8 mouse cellular contexts compared by ENCODE assay signal in genomic region chr2:157078793-157079700, GRCm38 (mm10). TPM values are rescaled to one million over a fixed set of nuclear protein-coding genes. Genes with fewer than 3 reads are reported as not detected.
DNase-seq lines count a peak whose midpoint lies in the region; ATAC-seq lines count a peak whose summit lies in the region.

Soga1 (minus strand) TSS chr2:157079254.

- peak within 1 kb of the TSS; percentile 85 for H3K4me2 ChIP-seq in hindbrain, embryonic 13.5 days

- no peaks in the 10 kb centered on the region for H3K27me3 ChIP-seq in hindbrain, embryonic 13.5 days

- peak; percentile 90 for ATAC-seq in hindbrain, embryonic 13.5 days (ENCODE audit: low FRiP score)

- H3K4me3 ChIP-seq in hindbrain, embryonic 13.5 days, result peak within 1 kb of the TSS; percentile 97

- peak within 1 kb of the TSS; percentile 99 for H3K27ac ChIP-seq in hindbrain, embryonic 13.5 days

- peaks cover 5% of the 10 kb centered on the region for H3K36me3 ChIP-seq in hindbrain, embryonic 13.5 days

- DNase-seq in R1 (ENCODE audit: low read depth, low spot score), result peak; percentile 76
- peak; percentile 85 to 89 for DNase-seq in cerebellum, postnatal 14 days
- peak; percentile 76 to 78 for DNase-seq in frontal cortex, postnatal 36 days (ENCODE audit: low spot score in 2 of 2)
- DNase-seq in left cerebral cortex, adult 18-20 months (ENCODE audit: low spot score in 2 of 2), result peak; percentile 68 to 78
- DNase-seq in lung, postnatal 36 days, result peak; percentile 88
- peak; percentile 90 for DNase-seq in right cerebral cortex, postnatal 10 days (ENCODE audit: low spot score in 2 of 2)
- peak; percentile 71 to 89 for DNase-seq in urinary bladder, postnatal 36 days (ENCODE audit: low spot score in 2 of 2)

- peak within 1 kb of the TSS; percentile 100 for H3K9ac ChIP-seq in hindbrain, embryonic 13.5 days

- under 1% methylated on average over 105 of the region's 136 CpGs for WGBS in hindbrain, embryonic 13.5 days

- H3K9me3 ChIP-seq in hindbrain, embryonic 13.5 days, result no peaks in the 10 kb centered on the region

- H3K4me1 ChIP-seq in hindbrain, embryonic 13.5 days (replicated peaks), result peaks cover 51% of the 10 kb centered on the region

RNA-seq across cellular contexts. Expression of gene Soga1, which starts in this region (rescaled TPM):
- 6.2 and 6.4 TPM in 2 replicates for polyA plus RNA-seq in hindbrain, embryonic 13.5 days (2015; fragmentation: Nextera tagmentation; extraction: Ambion mirVana)
- total RNA-seq in left cerebral cortex, adult 18-20 months (2021), result 10 to 100 TPM; 17.1 to 17.7 TPM

Comparison
In these comparisons a context has a peak if more than half of its experiments do, and no peak if none do; other contexts are left out.
1. Peak in every context shown above with its lines: DNase-seq, ATAC-seq, H3K4me3 ChIP-seq and H3K27ac ChIP-seq.